Mouse (Mus musculus) lung, postnatal 0 days (tissue): ENCODE results near the gene Pcdh9. TPM values are rescaled to one million over a fixed set of nuclear protein-coding genes. Genes with fewer than 3 reads are reported as not detected.

Experiments used
- ATAC-seq: fragments of 200-750 bp; cut with Nextera tagmentation; 2 replicates; pipeline ENCODE4 v1.8.0; 2017; ENCODE audit warnings: moderate library complexity
- DNase-seq: peaks from one replicate; pipeline ENCODE4 v3.0.0-alpha.2; 2016; ENCODE audit warnings: low spot score
- H3K27ac ChIP-seq: fragments of 300-500 bp; sonication (generic); 2 replicates; pipeline ENCODE4 v1.5.1; 2014; ENCODE audit warnings: antibody characterized with exemption, mild to moderate bottlenecking, low read length, mixed read lengths
- H3K27me3 ChIP-seq: fragments of 300-500 bp; sonication (generic); replicated peaks from 2 replicates; pipeline ENCODE4 v1.6.1; 2014; ENCODE audit warnings: low read length, mixed read lengths; ENCODE audit not compliant: insufficient read depth
- H3K36me3 ChIP-seq: fragments of 300-500 bp; sonication (generic); 2 replicates; pipeline ENCODE4 v1.6.1; 2014; ENCODE audit warnings: low read length, mixed read lengths; ENCODE audit not compliant: insufficient read depth
- H3K4me1 ChIP-seq: fragments of 300-500 bp; sonication (generic); 2 replicates; pipeline ENCODE4 v1.6.1; 2014; ENCODE audit warnings: antibody characterized with exemption, low read depth, low read length, mixed read lengths; ENCODE audit not compliant: insufficient read depth
- H3K4me2 ChIP-seq: fragments of 300-500 bp; sonication (generic); replicated peaks from 2 replicates; pipeline ENCODE4 v1.6.1; 2014; ENCODE audit warnings: low read depth, mild to moderate bottlenecking, low read length, moderate library complexity, mixed read lengths
- H3K4me3 ChIP-seq: fragments of 300-500 bp; sonication (generic); 2 replicates; pipeline ENCODE4 v1.5.1; 2014; ENCODE audit warnings: low read depth, low read length
- H3K9ac ChIP-seq: fragments of 300-500 bp; sonication (generic); replicated peaks from 2 replicates; pipeline ENCODE4 v1.6.1; 2014; ENCODE audit warnings: low read depth, mild to moderate bottlenecking
- H3K9me3 ChIP-seq: fragments of 300-500 bp; sonication (generic); 2 replicates; pipeline ENCODE4 v1.6.1; 2016; ENCODE audit warnings: low read length, mixed read lengths
- CTCF ChIP-seq: IDR thresholded peaks from 2 replicates; pipeline ENCODE4 v1.5.1; 2016; ENCODE audit warnings: antibody characterized with exemption, mild to moderate bottlenecking
- EP300 ChIP-seq: IDR thresholded peaks from 2 replicates; pipeline ENCODE4 v1.6.1; 2016; ENCODE audit warnings: antibody characterized with exemption, mild to moderate bottlenecking, control low read depth
- WGBS: fragments of 180-500 bp; shearing (Covaris S2); extraction: QIAGEN DNeasy Blood & Tissue Kit; methylation state at CpG from one replicate; pipeline ENCODE4 v1.1.7; 2014; 5-methylcytosine and 5-hydroxymethylcytosine counted together
- polyA plus RNA-seq: library from polyadenylated mRNA; unstranded; fragments of >200 nt; fragmentation: Nextera tagmentation; extraction: Ambion mirVana; gene quantifications from 2 replicates; pipeline ENCODE4 v1.2.1, GENCODE M21; 2015

Gene Pcdh9
- polyA plus RNA-seq, 1 experiment from 2014 or later: 1.4 TPM

DNA sequence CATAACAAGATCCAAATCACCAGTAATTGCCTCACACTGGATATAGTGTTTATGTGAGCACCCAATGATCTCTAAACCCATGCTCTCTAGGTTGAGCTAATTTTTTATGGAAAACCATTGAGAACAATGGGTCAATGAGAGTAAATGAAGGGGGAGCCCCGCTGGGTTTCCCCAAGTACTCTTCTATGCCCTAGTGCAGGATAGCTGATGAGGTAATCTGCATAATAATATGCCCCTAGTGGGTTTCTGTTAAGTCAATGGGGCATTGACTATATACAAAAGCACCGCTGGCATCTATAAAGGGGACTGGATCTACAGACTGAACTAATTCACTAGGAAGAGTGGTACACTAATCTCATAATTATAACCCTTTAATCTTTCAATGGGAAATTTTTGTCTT, 807.3 kb downstream of the Pcdh9 start:
- Histone ChIP-seq H3K4me2 (no peak overlapping the region), H3K27ac (no peak overlapping the region), H3K4me1 (no peaks in the 10 kb centered on the region), H3K9ac (no peak overlapping the region), H3K36me3 (no peaks in the 10 kb centered on the region), H3K9me3 (no peaks in the 10 kb centered on the region), H3K4me3 (no peak overlapping the region), H3K27me3 (no peaks in the 10 kb centered on the region)
- DNase-seq: no peak
- no peak for ATAC-seq
- 46% methylated on average over 2 of the region's 2 CpGs for WGBS
- TF ChIP-seq CTCF: no peak
- TF ChIP-seq EP300: no peak

DNA sequence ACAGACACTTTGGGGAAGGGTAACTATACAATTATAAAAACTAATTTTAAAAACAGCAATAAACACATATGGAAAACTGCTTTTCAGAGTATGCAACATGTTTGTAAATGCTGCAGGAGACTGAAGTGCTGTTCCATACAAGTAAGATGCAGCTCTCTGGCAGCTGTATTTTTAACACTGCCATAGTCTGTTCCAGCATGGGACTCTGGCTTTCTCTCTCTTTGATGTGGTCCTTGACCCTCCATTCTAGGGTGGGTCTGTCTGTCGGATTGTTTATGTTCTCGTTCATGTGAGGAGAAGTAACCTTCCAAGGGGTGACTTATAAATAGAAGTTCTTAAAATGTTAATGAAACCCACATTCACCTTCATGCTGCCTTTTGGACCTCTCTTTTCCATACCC, 809.6 kb downstream of the Pcdh9 start:
- no peak overlapping the region for H3K27ac ChIP-seq
- no peak overlapping the region for H3K4me2 ChIP-seq
- ATAC-seq (no peak), DNase-seq (no peak)
- no peak overlapping the region for H3K9ac ChIP-seq
- no peaks in the 10 kb centered on the region for H3K9me3 ChIP-seq
- no peak overlapping the region for H3K4me3 ChIP-seq
- TF ChIP-seq EP300: no peak
- no peak for TF ChIP-seq CTCF
- WGBS: 11% methylated on average over 2 of the region's 2 CpGs
- no peaks in the 10 kb centered on the region for H3K27me3 ChIP-seq
- H3K36me3 ChIP-seq: no peaks in the 10 kb centered on the region
- no peaks in the 10 kb centered on the region for H3K4me1 ChIP-seq

DNA sequence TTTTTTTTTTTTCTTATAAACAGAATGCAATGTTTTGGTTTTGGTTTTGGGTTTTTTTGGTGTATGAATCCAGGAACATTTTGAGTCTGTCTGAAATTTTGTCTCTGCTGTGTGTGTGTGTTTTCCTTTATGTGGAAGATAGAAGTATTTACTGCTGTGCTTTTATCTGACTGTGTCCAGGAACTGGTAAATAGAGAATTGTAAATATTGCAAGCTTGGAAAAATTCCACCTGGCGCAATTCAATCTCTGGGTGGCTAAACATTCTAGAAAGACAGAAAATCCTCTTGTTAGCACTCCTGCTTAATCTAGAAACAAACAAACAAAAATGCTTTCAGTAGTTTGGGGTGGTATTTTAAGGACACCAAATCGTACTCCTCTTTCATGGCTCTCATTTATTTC, 814.7 kb downstream of the Pcdh9 start:
- DNase-seq: no peak
- Histone ChIP-seq H3K4me3 (no peak overlapping the region), H3K27ac (no peak overlapping the region), H3K9ac (no peak overlapping the region), H3K36me3 (no peaks in the 10 kb centered on the region), H3K4me2 (no peak overlapping the region), H3K4me1 (no peaks in the 10 kb centered on the region), H3K9me3 (no peaks in the 10 kb centered on the region), H3K27me3 (no peaks in the 10 kb centered on the region)
- ATAC-seq: no peak
- TF ChIP-seq CTCF: no peak
- TF ChIP-seq EP300: no peak
- 31% methylated on average over 2 of the region's 2 CpGs for WGBS

DNA sequence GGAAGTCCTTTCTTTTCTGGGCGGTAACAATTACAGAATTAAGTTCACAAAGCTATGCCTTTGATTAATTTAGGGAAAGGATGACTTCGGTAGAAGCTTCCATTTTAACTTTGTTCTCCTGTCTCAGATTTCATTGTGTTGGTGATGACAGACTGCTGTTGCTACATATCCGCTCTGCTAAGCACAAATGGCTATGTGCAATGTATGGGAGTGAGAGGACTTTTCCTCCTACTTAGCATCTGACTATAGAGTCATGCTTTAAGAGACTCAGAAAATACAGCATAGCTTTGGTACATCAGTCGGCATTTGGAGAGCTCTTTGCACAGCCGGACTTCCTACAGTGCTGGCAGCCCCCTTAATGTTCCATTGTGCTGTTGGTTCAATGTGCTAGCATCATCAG, 818.1 kb downstream of the Pcdh9 start:
- Histone ChIP-seq H3K27me3 (no peaks in the 10 kb centered on the region), H3K9ac (no peak overlapping the region), H3K27ac (no peak overlapping the region), H3K4me1 (no peaks in the 10 kb centered on the region), H3K9me3 (no peaks in the 10 kb centered on the region), H3K4me2 (no peak overlapping the region), H3K36me3 (no peaks in the 10 kb centered on the region), H3K4me3 (no peak overlapping the region)
- 63% methylated on average over 5 of the region's 5 CpGs for WGBS
- TF ChIP-seq CTCF: no peak
- TF ChIP-seq EP300: no peak
- DNase-seq (peak; percentile 21), ATAC-seq (no peak)

DNA sequence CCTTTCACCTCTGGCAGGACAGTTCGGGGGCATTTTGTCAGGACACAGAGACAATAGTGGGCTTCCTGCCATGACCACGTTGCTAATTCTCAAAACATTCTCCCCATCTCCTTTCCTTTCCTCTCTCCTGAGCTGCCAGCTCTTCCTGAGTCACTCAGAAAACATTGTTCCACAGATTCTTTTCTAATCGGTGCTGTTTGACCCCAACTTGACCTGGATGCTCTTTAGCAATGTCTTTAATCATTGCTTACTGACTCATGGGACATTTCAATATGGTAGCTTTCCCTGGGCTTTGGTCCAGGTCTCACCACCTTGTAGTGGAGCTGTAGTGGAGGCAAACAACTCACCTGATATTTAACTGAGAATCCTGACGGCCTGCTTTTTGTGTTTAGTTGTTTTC, 820.3 kb downstream of the Pcdh9 start:
- Histone ChIP-seq H3K4me1 (no peaks in the 10 kb centered on the region), H3K9me3 (no peaks in the 10 kb centered on the region), H3K4me3 (no peak overlapping the region), H3K4me2 (no peak overlapping the region), H3K9ac (no peak overlapping the region), H3K27me3 (no peaks in the 10 kb centered on the region), H3K36me3 (no peaks in the 10 kb centered on the region), H3K27ac (no peak overlapping the region)
- no peak for DNase-seq
- TF ChIP-seq EP300 (no peak), CTCF (no peak)
- no peak for ATAC-seq
- WGBS: 26% methylated on average over 4 of the region's 4 CpGs

DNA sequence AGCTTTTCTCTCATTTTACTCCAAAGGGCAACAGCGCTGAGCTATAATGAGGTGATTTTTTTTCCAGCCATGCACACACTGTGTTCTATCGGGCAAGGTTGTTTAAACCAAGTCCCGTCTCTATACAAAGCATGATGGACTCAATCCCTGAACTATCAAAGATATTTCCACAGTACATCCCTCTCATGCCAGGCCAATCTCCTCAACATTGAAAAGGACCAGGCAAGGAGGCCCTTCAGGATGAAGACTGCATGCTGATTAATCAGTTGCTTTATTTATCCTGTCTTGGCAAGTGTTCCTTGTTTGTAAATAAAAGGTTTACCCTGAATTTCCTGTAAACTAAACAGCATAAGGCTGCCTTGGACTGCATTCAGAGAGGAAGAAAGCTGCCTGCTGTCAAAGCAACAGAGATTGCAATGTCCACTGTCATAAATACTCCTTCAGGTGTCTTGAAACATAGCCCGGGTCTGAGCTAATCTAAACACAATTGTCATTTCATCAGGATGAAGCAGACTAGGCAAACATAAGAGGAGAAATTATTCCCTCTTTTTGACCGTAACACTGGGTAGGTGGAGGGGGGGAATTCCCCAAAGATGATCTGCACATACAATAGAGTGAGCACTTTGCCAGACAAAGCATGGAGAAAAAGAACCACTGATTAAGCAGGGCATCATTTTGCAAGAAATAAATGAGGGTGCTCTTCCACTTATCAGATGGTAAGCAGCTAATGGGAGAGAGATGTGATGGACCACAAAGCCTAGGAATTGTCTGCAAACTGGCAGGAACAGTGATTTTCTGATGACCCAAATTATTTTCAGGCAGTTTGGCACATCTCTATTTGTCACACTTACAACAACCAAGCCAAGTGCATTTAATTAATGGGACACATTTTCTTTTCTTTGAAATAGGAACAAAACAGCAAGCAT, 822.8 kb downstream of the Pcdh9 start:
- Histone ChIP-seq H3K9ac (no peak overlapping the region), H3K4me1 (no peaks in the 10 kb centered on the region), H3K4me3 (no peak overlapping the region), H3K36me3 (no peaks in the 10 kb centered on the region), H3K9me3 (no peaks in the 10 kb centered on the region), H3K27me3 (no peaks in the 10 kb centered on the region), H3K4me2 (no peak overlapping the region), H3K27ac (no peak overlapping the region)
- ATAC-seq (peak; percentile 44), DNase-seq (no peak)
- 27% methylated on average over 5 of the region's 5 CpGs for WGBS
- TF ChIP-seq EP300: no peak
- no peak for TF ChIP-seq CTCF
